Mouse (Mus musculus) heart, adult 18-20 months (tissue): ENCODE measurements at regions not wholly inside any gene's neighbourhood (a gene's known extent, or its start where the extent isn't known, plus 50 kb on each side); places are given as distances from the start of the nearest gene placed in this dataset.

Source experiments
- DNase-seq, 2 experiments: peaks; one replicate each; pipeline ENCODE4 v3.0.0; 2021 to 2022; ENCODE audit warnings: mixed read lengths in 1 of 2

- no peak for DNase-seq
Observed at GRCm38 (mm10) chr4:127636934-127637333, 279.0 kb upstream of the Gjb5 start.

- no peak for DNase-seq
Observed at GRCm38 (mm10) chr4:127635262-127635661, 277.3 kb upstream of the Gjb5 start.

DNA sequence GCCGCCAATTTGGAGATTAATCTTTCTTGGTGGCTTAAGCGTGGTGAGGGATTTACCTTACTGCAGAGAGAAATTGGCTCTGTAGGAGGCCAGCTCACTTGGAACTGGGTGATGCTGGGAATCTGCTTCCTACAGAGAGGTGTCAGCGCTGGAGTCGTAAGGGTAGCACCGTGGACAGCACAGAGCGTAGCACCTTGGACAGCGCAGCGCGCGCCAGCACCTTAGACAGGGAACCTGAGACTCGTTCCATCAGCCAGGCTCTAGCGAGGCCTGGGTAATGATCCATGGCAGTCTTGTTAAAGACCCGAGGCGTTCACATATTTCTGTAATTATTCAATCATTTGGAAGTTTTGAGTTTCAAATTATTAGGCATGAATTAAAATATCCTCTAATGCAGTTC lies 261.9 kb upstream of the Gjb5 start:
- DNase-seq, result peak in 1 of 2 experiments; percentile 24

DNA sequence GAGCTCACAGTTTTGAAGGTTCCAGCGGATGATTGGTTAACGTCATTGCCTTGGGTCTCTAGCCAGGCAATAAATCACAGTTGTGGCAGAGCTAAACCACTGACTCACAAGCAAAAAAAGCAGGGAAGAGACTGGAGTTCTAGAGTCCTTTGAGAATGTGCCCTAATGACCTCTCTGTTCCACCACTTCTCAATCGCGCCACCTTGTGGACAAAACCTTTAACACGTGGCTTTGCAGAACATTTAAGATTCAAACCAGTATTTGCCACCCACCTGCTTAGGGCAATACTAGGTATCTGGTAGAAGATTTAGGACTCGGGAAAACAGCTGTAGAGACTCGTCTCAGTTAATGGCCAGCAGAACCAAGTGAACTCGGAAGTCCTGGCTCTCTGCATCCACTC lies 254.8 kb upstream of the Gjb5 start:
- DNase-seq, result peak; percentile 6 to 59

- DNase-seq, result no peak
Observed at GRCm38 (mm10) chr4:127600919-127601318, 242.9 kb upstream of the Gjb5 start.

DNA sequence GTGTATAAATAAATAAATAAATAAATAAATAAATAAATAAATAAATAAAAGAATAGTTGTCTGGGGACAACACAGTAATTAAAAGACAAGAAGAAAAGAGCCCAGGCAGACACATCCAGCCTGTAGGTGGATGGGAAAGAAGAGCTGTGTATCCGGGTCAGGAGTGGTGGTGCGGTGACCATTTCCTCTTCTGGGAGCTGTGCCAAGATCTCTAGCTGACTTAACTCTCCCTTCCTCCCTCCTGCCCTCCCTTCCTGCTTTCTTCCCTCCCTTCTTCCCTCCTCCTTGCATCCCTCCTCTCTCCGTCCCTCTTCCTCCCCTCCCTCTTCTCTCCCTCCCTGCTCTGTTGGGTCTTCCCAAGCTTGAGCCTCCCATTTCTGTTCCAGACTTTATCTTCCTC lies 240.6 kb upstream of the Gjb5 start:
- no peak for DNase-seq

DNA sequence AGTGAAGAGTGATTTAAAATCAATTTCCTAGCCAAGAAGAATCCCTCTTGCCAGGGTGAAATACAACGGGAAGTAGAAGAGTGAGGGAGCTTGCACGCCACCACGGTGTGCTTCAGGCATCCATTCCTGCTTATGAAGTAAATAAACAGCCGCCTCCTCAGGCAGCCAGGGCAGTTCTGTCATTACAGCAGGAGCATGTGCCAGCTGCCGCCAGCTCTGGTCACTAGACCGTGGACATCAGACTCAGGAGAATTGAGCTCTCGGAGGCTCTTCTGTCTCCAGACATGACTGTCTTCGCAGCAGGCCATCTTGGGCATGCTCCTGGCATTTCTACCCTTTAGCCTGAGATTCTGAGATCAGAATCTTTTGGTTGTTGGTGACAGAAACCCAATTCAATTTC lies 236.1 kb upstream of the Gjb5 start:
- DNase-seq, result no peak

DNA sequence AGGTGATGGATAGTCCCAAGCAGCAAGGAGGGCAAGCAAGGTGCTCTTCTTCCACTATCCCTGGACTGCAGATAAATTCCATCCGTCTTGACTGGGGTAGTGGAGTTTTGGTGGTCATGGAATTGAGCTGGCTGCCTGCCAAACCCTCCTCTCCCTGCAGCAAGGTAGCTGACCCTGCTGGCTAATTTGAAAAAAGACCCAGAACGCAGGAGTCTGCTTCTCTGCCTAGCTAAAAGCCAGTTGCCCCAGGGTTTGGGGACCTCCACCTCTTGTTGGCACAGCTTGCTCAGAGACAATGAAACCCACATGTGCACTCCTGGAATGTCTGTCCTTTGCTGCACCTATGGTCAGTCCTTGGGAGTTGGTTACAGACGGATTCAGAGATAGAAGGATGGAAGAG lies 233.6 kb upstream of the Gjb5 start:
- no peak for DNase-seq

GRCm38 (mm10) chr4:127586822-127587221 lies 228.8 kb upstream of the Gjb5 start:
- DNase-seq, result no peak

DNA sequence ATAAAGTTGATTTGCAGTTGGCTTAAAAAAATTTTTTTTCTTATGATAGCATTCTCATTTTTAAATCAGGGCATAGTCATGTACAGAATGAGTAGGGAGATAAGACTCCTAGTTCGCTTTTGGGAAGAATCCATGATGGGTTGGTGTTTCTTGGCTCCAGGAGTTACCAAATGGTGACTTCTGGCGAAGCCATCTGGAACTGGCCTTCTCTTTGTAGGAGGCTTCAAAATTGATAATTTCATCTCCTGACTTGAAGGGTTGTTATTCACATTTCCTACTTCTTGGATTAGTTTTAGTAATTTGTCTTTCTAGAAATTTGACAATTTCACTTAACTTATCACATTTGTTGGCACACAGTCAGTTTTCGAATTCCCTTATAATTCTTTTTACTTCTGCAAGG lies 218.5 kb upstream of the Gjb5 start:
- DNase-seq, result no peak

DNA sequence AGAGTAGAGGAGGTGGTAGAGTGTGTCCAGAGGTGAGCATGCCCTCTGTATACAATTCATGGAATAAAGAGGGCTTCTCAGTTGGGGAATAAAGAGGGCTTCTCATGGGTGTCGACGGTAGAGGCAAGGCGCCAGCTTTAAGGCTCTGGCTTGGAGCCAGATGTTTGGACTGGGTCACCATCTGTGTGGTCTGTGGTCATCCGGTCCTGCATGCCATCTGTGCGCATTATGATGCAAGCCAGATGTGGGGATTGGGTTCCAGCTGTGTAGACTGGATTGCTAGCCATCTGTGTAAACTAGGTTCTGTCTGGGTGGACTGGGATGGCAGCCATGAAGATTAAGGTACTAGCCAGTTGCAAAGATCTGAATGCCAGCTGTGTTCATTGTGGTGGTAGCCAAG lies 204.6 kb upstream of the Gjb5 start:
- DNase-seq, result no peak

DNA sequence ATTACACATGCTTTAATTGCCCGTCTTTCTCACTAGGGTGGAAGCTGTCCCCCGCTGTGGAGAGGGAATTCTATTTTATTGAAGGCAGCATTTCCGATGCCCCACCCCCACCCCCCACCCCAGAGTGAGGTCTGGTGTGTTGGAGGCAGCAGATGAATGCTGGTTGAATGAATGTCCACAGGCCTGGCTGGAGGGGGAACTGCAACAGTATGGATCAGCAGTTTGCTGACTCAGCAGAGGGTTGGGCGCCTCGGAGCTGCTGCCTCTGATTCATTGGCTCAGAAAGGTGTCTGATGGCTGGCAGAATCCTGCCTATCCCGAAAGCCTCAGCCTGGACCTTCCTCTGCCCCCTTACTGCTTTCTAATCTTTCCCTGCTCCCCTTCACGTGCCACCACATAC lies 200.6 kb upstream of the Gjb5 start:
- no peak for DNase-seq

- no peak for DNase-seq
Observed at GRCm38 (mm10) chr4:127552456-127553225, 194.7 kb upstream of the Gjb5 start.

DNA sequence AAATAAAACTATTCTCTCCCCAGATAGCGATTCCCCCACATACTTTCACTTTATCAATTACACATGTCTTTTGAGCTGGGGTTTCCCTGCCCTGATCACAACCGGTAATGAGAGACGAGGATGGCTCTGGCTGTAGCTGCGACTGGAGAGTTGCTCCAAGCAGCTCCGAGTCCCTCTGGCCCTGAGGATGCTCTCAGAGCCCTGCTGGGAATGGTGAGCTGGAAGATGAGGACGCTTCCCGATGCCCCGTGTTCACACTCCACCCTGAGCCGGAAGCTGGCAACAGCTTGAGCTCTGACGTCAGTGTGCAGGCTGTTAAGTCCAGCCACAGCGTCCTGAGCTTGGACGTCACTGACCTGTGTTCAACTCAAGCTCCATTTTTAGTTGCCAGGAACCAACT lies 191.6 kb upstream of the Gjb5 start:
- DNase-seq, result peak in 1 of 2 experiments; percentile 8

DNA sequence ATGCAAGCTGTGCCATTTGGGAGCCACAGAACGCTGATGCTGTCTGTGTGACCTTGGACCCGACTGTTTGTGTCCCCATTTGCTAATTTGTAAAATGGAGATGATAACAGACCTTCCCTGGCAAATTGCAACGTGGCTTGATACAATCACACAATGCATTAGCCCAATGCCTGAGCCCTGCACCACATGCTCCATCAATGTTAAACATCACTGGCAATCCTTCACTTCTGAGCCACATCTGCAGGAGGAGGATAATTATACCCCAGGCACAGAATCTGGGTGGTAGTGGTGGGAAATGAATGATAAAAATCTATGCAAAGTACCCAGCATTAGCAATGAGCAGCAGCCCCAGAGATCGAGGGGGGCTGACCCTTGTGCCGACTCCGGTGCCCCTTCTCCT lies 191.0 kb upstream of the Gjb5 start:
- DNase-seq, result no peak

DNA sequence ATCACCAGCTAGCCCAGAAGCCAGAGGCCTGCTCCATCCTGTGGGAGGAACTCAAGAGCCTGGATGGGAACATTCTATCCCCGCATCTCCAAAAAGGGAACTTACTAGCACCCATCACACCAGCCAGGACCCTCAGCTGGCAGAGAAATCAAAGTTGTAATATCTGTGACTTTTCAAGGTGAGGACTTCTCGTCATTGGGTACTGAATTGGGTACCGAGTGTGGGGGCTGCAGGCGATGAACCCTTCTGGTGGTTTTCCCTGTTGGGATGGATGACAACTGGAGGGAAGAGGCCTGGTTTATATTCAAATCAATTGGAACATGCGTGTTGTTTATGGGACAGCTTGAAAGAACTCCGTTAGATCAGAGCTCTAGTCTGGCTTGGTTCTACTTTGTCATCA lies 187.1 kb upstream of the Gjb5 start:
- DNase-seq, result no peak

- DNase-seq, result no peak
Observed at GRCm38 (mm10) chr4:127543276-127543675, 185.3 kb upstream of the Gjb5 start.

DNA sequence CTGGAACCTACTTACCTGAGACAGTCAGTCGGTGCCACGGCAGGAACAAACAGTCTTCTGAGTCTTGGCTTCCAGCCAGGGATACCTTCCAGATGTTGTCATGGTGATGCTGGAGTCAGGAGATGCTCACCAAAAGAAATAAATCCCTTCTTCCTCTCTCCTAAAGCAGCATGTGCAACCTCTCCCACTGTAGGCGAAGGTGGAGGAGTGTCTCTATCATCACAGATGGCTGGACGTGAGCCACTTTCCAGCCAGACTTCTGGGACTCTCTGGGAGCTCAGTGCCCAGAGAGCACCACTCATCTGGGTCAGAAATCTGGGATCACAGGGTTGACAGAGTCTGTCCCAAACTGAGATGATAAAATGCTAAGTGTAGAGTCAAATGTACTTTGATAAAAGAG lies 184.8 kb upstream of the Gjb5 start:
- no peak for DNase-seq

DNA sequence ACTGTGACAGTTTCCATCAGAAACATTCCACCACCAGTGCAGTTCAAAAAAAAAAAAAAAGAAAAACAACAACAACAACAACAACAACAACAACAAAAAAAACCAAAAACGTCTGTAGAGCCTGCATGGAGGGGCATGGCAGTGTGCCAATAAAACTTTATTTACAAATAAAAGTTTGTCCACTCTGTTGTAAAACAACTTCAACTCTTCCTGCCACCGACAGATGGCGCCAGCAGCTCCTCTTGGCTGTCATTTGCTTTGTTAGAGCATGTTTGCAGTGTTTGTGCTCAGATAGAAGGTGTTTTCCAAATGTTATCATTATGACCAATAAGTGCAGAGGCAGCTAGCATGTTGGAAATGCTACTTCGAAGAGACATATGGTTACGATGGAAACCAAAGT lies 179.0 kb upstream of the Gjb5 start:
- DNase-seq, result no peak

GRCm38 (mm10) chr4:127535630-127536029 lies 177.6 kb upstream of the Gjb5 start:
- no peak for DNase-seq

DNA sequence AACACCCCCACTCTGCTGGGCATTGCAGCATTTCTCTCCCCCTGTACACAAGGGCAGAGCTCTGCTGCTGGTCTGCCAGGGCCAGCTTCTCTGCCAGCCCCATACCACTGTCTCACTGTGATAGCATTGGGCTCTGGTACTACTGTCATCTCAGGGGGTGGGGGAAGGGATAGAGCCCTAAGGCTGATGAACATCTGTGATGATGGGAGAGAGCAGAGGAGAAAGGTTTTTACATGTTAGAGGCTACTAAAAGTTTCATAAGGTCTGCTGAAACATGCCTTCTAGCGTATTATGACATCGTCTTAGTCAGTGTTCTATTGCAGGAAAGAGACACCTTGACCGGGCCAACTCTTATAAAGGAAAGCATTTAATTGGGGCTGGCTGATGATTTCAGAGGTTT lies 176.4 kb upstream of the Gjb5 start:
- no peak for DNase-seq

DNA sequence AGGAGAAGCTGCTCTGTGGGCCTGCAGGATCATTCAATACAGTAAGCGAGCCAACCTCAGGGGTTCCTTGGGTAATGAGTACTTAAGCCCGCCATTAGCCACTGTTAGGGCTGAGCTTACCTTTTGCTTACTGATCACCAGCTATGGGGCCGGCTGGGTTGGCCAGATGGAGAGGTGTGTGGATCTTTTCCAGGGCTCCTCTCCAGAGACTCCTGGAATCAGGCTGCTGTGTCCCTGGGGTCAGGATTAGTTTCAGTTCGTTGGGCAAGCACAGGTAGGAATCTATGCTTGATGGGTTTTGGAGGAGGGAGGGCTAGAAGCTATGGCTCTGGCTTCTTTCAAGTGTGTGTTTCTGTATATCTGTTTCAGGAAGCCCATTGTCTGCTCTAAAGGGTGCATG lies 175.7 kb upstream of the Gjb5 start:
- DNase-seq, result no peak

GRCm38 (mm10) chr4:127530779-127531178 lies 172.8 kb upstream of the Gjb5 start:
- no peak for DNase-seq

GRCm38 (mm10) chr4:127522151-127522550 lies 164.2 kb upstream of the Gjb5 start:
- peak; percentile 2 to 20 for DNase-seq

GRCm38 (mm10) chr4:127517978-127518377 lies 160.0 kb upstream of the Gjb5 start:
- DNase-seq, result no peak
